In the genomic region with DNA sequence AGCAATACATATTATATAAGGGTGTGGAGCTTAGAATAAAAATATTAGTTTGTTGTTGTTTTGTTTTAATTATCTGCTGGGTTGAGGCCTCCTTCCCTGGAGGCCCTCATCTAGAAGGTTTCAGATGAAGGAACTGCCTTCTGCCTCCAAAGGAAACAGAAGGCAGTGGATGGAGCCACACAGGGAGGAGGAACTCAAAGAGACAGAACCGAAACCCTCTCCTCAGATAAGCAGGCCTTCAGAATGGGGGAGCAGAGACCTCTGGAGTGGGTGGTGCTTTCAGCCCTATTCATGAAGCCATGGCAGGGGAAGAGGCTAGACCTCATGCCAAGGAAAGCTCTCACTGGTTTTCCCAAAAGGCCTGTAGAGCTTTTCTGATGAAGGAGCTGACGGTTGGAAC, we compare ENCODE assay signal across 17 mouse cellular contexts.
"Had no signal": no experiment of that assay in that cellular context is flagged by ENCODE, and none has a peak within 500 bp of the region (broad histone marks: within the 10 kb centered on the region; RNA-seq: fewer than 3 reads in every experiment).

No protein-coding gene starts in this region.

- H3K9me3 ChIP-seq: kidney, embryonic 15.5 days; midbrain, embryonic 12.5 days; midbrain, embryonic 15.5 days; neural tube, embryonic 13.5 days had no signal

- ATAC-seq: liver, postnatal 0 days; lung, postnatal 0 days had no signal

- H3K4me2 ChIP-seq: liver, embryonic 11.5 days had no signal

- H3K27me3 ChIP-seq: kidney, embryonic 15.5 days; midbrain, embryonic 12.5 days; midbrain, embryonic 15.5 days; neural tube, embryonic 13.5 days had no signal

- H3K27ac ChIP-seq: kidney, embryonic 15.5 days; liver, embryonic 14.5 days; macrophage; midbrain, embryonic 12.5 days; midbrain, embryonic 15.5 days; neural tube, embryonic 13.5 days had no signal

- H3K9ac ChIP-seq: kidney, embryonic 15.5 days; liver, embryonic 14.5 days; liver, postnatal 0 days; lung, embryonic 14.5 days; midbrain, embryonic 12.5 days; midbrain, embryonic 15.5 days; neural tube, embryonic 13.5 days had no signal

- H3K4me3 ChIP-seq: kidney, embryonic 15.5 days; midbrain, embryonic 15.5 days; myocyte; neural tube, embryonic 13.5 days had no signal

- H3K36me3 ChIP-seq: midbrain, embryonic 12.5 days; midbrain, embryonic 15.5 days; neural tube, embryonic 13.5 days had no signal

- DNase-seq: kidney, adult 11 months; kidney, adult 8-10 months; kidney, postnatal 10 days; kidney, postnatal 36 days; liver, postnatal 0 days; lung, embryonic 14.5 days; thymus, adult 18-20 months; thymus, postnatal 36 days had no signal
